ENCODE assay signal across 27 mouse cellular contexts in genomic region chr1:58962865-58963264, GRCm38 (mm10). TPM values are rescaled to one million over a fixed set of nuclear protein-coding genes. Genes with fewer than 3 reads are reported as not detected.
DNase-seq lines count a peak whose midpoint lies in the region; ATAC-seq and TF ChIP-seq lines count a peak whose summit lies in the region.
"Had no signal": no experiment of that assay in that cellular context is flagged by ENCODE, and none has a peak within 500 bp of the region (broad histone marks: within the 10 kb centered on the region; RNA-seq: fewer than 3 reads in every experiment).

No protein-coding gene starts in this region.

- H3K27ac ChIP-seq in heart, embryonic 10.5 days, result peak overlapping the region; percentile 72; the same call in 1 of the 2 replicates
- H3K27ac ChIP-seq in bone marrow, adult 2 months (ENCODE audit: control insufficient read depth, insufficient read depth, low read depth, low read length, poor library complexity), result peak overlapping the region; percentile 87
- peak overlapping the region; percentile 97 for H3K27ac ChIP-seq in liver, embryonic 12.5 days
- no peak overlapping the region for H3K27ac ChIP-seq in neural tube, embryonic 15.5 days (replicated peaks)
- H3K27ac ChIP-seq: embryonic facial prominence, embryonic 12.5 days; hindbrain, postnatal 0 days; limb, embryonic 13.5 days; midbrain, embryonic 10.5 days; neural tube, embryonic 13.5 days had no signal

- H3K27me3 ChIP-seq in heart, embryonic 10.5 days (ENCODE audit: insufficient read depth, poor library complexity, severe bottlenecking), result no peaks in the 10 kb centered on the region
- H3K27me3 ChIP-seq in liver, embryonic 12.5 days (replicated peaks), result no peaks in the 10 kb centered on the region
- H3K27me3 ChIP-seq in neural tube, embryonic 15.5 days (replicated peaks), result no peaks in the 10 kb centered on the region
- H3K27me3 ChIP-seq: embryonic facial prominence, embryonic 12.5 days; limb, embryonic 13.5 days; neural tube, embryonic 13.5 days had no signal

- peak overlapping the region; percentile 72 for H3K9ac ChIP-seq in liver, embryonic 12.5 days
- no peak overlapping the region for H3K9ac ChIP-seq in neural tube, embryonic 15.5 days (replicated peaks)
- H3K9ac ChIP-seq: embryonic facial prominence, embryonic 12.5 days; limb, embryonic 13.5 days; lung, embryonic 14.5 days; neural tube, embryonic 13.5 days had no signal

- TF ChIP-seq POLR2A in bone marrow, adult 2 months (IDR thresholded peaks at IDR 0.05; ENCODE audit: borderline replicate concordance, control insufficient read depth, low read depth, low read length), result no peak

- no peak overlapping the region for H3K4me3 ChIP-seq in heart, embryonic 10.5 days
- H3K4me3 ChIP-seq in bone marrow, adult 2 months (replicated peaks; ENCODE audit: control insufficient read depth, low read depth, low read length), result no peak overlapping the region
- H3K4me3 ChIP-seq in liver, embryonic 12.5 days, result peak overlapping the region; percentile 23
- no peak overlapping the region for H3K4me3 ChIP-seq in neural tube, embryonic 15.5 days (replicated peaks)
- H3K4me3 ChIP-seq: embryonic facial prominence, embryonic 12.5 days; limb, embryonic 13.5 days; midbrain, embryonic 10.5 days; myocyte; neural tube, embryonic 13.5 days had no signal

- H3K4me2 ChIP-seq in liver, embryonic 12.5 days, result peak overlapping the region; percentile 59
- no peak overlapping the region for H3K4me2 ChIP-seq in neural tube, embryonic 15.5 days
- H3K4me2 ChIP-seq: embryonic facial prominence, embryonic 12.5 days; limb, embryonic 13.5 days; lung, embryonic 14.5 days; neural tube, embryonic 13.5 days had no signal

- no peaks in the 10 kb centered on the region for H3K36me3 ChIP-seq in heart, embryonic 10.5 days
- peaks cover 44% of the 10 kb centered on the region for H3K36me3 ChIP-seq in liver, embryonic 12.5 days
- H3K36me3 ChIP-seq in neural tube, embryonic 15.5 days, result no peaks in the 10 kb centered on the region
- H3K36me3 ChIP-seq: embryonic facial prominence, embryonic 12.5 days; limb, embryonic 13.5 days; midbrain, embryonic 10.5 days; neural tube, embryonic 13.5 days had no signal

- peak; percentile 65 for ATAC-seq in liver, embryonic 12.5 days
- ATAC-seq in megakaryocyte progenitor cell, adult 5-6 weeks (replicated peaks; ENCODE audit: poor library complexity), result peak; percentile 45
- no peak for ATAC-seq in neural tube, embryonic 15.5 days (ENCODE audit: low FRiP score)
- ATAC-seq: forebrain, embryonic 14.5 days; hindbrain, postnatal 0 days; intestine, postnatal 0 days; midbrain, embryonic 16.5 days had no signal

- H3K4me1 ChIP-seq in heart, embryonic 10.5 days, result peaks cover 52% of the 10 kb centered on the region
- peaks cover 10% of the 10 kb centered on the region for H3K4me1 ChIP-seq in bone marrow, adult 2 months (ENCODE audit: control insufficient read depth, insufficient read depth, low read length)
- peaks cover 98% of the 10 kb centered on the region for H3K4me1 ChIP-seq in liver, embryonic 12.5 days
- H3K4me1 ChIP-seq in neural tube, embryonic 15.5 days, result peaks cover 12% of the 10 kb centered on the region

- TF ChIP-seq CTCF in bone marrow, adult 2 months (IDR thresholded peaks at IDR 0.05; ENCODE audit: control insufficient read depth, insufficient read depth, low read length), result no peak

- no peaks in the 10 kb centered on the region for H3K9me3 ChIP-seq in heart, embryonic 10.5 days
- H3K9me3 ChIP-seq in liver, embryonic 12.5 days (replicated peaks), result no peaks in the 10 kb centered on the region
- H3K9me3 ChIP-seq in neural tube, embryonic 15.5 days (replicated peaks), result no peaks in the 10 kb centered on the region
- H3K9me3 ChIP-seq: embryonic facial prominence, embryonic 12.5 days; limb, embryonic 13.5 days; midbrain, embryonic 10.5 days; neural tube, embryonic 13.5 days had no signal

- DNase-seq in heart, embryonic 10.5 days (ENCODE audit: low spot score), result no peak
- DNase-seq in heart, adult 9 months (ENCODE audit: low spot score in 2 of 2), result no peak
- DNase-seq in cerebellum, postnatal 10 days, result no peak
- DNase-seq: adrenal gland, postnatal 36 days; gastrocnemius, postnatal 14 days; heart, adult 11 months; kidney, postnatal 25 days; layer of hippocampus, postnatal 36 days; lung, embryonic 14.5 days; lung, postnatal 4 days; right cerebral cortex, adult 18-20 months; right cerebral cortex, postnatal 4 days; thymus, adult 2 months; thymus, postnatal 4 days had no signal

RNA-seq across cellular contexts. Expression of gene Trak2, which starts 10.4 kb away (rescaled TPM):
- 19.6 and 34.1 TPM in 2 replicates for polyA plus RNA-seq in heart, embryonic 10.5 days (2016; fragmentation: Nextera tagmentation; extraction: Ambion mirVana)
- 87.3 and 99.9 TPM in 2 replicates for polyA plus RNA-seq in bone marrow, adult 2 months (2011; ENCODE audit: insufficient read depth, insufficient read length, low replicate concordance, missing spikeins)
- 56.5 and 59.8 TPM in 2 replicates for polyA plus RNA-seq in liver, embryonic 12.5 days (2016; fragmentation: Nextera tagmentation; extraction: Ambion mirVana)
- 27.4 and 32.9 TPM in 2 replicates for total RNA-seq in megakaryocyte progenitor cell, adult 5-6 weeks (2015)
- 21.4 and 23.4 TPM in 2 replicates for total RNA-seq in megakaryocyte progenitor cell, adult 5-6 weeks (2017)
- polyA plus RNA-seq in neural tube, embryonic 15.5 days (2015; fragmentation: Nextera tagmentation; extraction: Ambion mirVana), result 13.9 and 14.2 TPM in 2 replicates

RNA-seq across cellular contexts. Expression of gene Stradb, which starts 10.5 kb away (rescaled TPM):
- polyA plus RNA-seq in heart, embryonic 10.5 days (2016; fragmentation: Nextera tagmentation; extraction: Ambion mirVana), result 22.8 and 23.8 TPM in 2 replicates
- polyA plus RNA-seq in bone marrow, adult 2 months (2011; ENCODE audit: insufficient read depth, insufficient read length, low replicate concordance, missing spikeins), result 36.5 and 64.4 TPM in 2 replicates
- 37.5 and 38.4 TPM in 2 replicates for polyA plus RNA-seq in liver, embryonic 12.5 days (2016; fragmentation: Nextera tagmentation; extraction: Ambion mirVana)
- total RNA-seq in megakaryocyte progenitor cell, adult 5-6 weeks (2015), result 21.9 and 24.9 TPM in 2 replicates
- total RNA-seq in megakaryocyte progenitor cell, adult 5-6 weeks (2017), result 9.5 and 9.9 TPM in 2 replicates
- 86.3 and 103 TPM in 2 replicates for polyA plus RNA-seq in neural tube, embryonic 15.5 days (2015; fragmentation: Nextera tagmentation; extraction: Ambion mirVana)
